ENCODE assay signal across 26 mouse cellular contexts in the genomic region with DNA sequence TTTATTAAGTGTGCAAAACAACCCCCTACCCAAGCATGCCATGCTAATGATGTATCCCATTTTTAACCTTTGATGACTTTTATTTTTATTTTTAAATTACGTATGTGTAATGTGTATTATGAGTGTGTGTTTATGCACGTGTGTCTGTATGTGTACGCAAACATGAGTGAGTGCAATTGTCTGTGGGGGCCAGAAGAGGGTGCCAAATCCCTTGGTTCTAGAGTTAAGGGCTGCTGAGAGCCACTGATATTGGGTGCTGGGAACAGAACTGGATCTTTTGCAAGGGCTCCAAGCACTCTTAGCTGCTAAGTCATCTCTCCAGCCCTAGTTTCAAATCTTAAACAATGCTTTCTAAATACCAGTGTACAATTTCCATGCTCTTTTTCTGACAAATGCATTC.
DNase-seq lines count a peak whose midpoint lies in the region; ATAC-seq and TF ChIP-seq lines count a peak whose summit lies in the region.
"Had no signal": no experiment of that assay in that cellular context is flagged by ENCODE, and none has a peak within 500 bp of the region (broad histone marks: within the 10 kb centered on the region; RNA-seq: fewer than 3 reads in every experiment).

No protein-coding gene starts in this region.

- TF ChIP-seq EP300 in liver, embryonic 14.5 days (IDR thresholded peaks at IDR 0.05; ENCODE audit: low read depth): no peak
- no peak for TF ChIP-seq EP300 in stomach, postnatal 0 days (optimal IDR thresholded peaks at IDR 0.05)

- H3K4me3 ChIP-seq in hindbrain, postnatal 0 days (ENCODE audit: low read length): no peak overlapping the region
- no peak overlapping the region for H3K4me3 ChIP-seq in hindbrain, embryonic 14.5 days (replicated peaks; ENCODE audit: low read length)
- H3K4me3 ChIP-seq in liver, embryonic 14.5 days (ENCODE audit: insufficient read depth in 1 of 2, low read depth in 2 of 2, low read length in 2 of 2): no peak overlapping the region
- no peak overlapping the region for H3K4me3 ChIP-seq in liver, embryonic 12.5 days
- no peak overlapping the region for H3K4me3 ChIP-seq in stomach, postnatal 0 days (ENCODE audit: low read depth, low read length)
- H3K4me3 ChIP-seq: embryonic facial prominence, embryonic 10.5 days; embryonic facial prominence, embryonic 15.5 days; forebrain, embryonic 13.5 days; hindbrain, embryonic 10.5 days; intestine, embryonic 15.5 days; kidney, embryonic 15.5 days; stomach, embryonic 15.5 days had no signal

- TF ChIP-seq CTCF in hindbrain, postnatal 0 days (IDR thresholded peaks at IDR 0.05; ENCODE audit: low read depth): 0 out of 2 replicates have a peak, but pooled peaks have one; percentile 2
- TF ChIP-seq CTCF in liver, embryonic 14.5 days (IDR thresholded peaks at IDR 0.05; ENCODE audit: low read depth): peak; percentile 18; the same call in 1 of the 2 replicates
- 0 out of 2 replicates have a peak, but pooled peaks have one; percentile 18 for TF ChIP-seq CTCF in stomach, postnatal 0 days (IDR thresholded peaks at IDR 0.05; ENCODE audit: low read depth)

- WGBS in hindbrain, postnatal 0 days: 96% methylated on average over 3 of the region's 3 CpGs
- 96% methylated on average over 3 of the region's 3 CpGs for WGBS in hindbrain, embryonic 14.5 days
- 72% methylated on average over 3 of the region's 3 CpGs for WGBS in liver, embryonic 14.5 days (ENCODE audit: insufficient replicate concordance)
- WGBS in liver, embryonic 12.5 days (ENCODE audit: insufficient replicate concordance): 75% methylated on average over 3 of the region's 3 CpGs
- WGBS in stomach, postnatal 0 days: 92% methylated on average over 3 of the region's 3 CpGs

- no peaks in the 10 kb centered on the region for H3K9me3 ChIP-seq in hindbrain, postnatal 0 days (ENCODE audit: low read length)
- H3K9me3 ChIP-seq in hindbrain, embryonic 14.5 days (ENCODE audit: control insufficient read depth, low read length): peaks cover 4% of the 10 kb centered on the region; the same call in 1 of the 2 replicates
- no peaks in the 10 kb centered on the region for H3K9me3 ChIP-seq in liver, embryonic 14.5 days (ENCODE audit: control insufficient read depth, low read length)
- no peaks in the 10 kb centered on the region for H3K9me3 ChIP-seq in liver, embryonic 12.5 days (replicated peaks)
- H3K9me3 ChIP-seq in stomach, postnatal 0 days (ENCODE audit: control insufficient read depth, low read length): no peaks in the 10 kb centered on the region
- H3K9me3 ChIP-seq: embryonic facial prominence, embryonic 10.5 days; embryonic facial prominence, embryonic 15.5 days; forebrain, embryonic 13.5 days; intestine, embryonic 15.5 days; kidney, embryonic 15.5 days; stomach, embryonic 15.5 days had no signal

- no peaks in the 10 kb centered on the region for H3K36me3 ChIP-seq in hindbrain, postnatal 0 days (ENCODE audit: insufficient read depth, low read length)
- no peaks in the 10 kb centered on the region for H3K36me3 ChIP-seq in hindbrain, embryonic 14.5 days (replicated peaks; ENCODE audit: control insufficient read depth, insufficient read depth)
- no peaks in the 10 kb centered on the region for H3K36me3 ChIP-seq in liver, embryonic 14.5 days (replicated peaks; ENCODE audit: control insufficient read depth, insufficient read depth, low read depth)
- H3K36me3 ChIP-seq in liver, embryonic 12.5 days: no peaks in the 10 kb centered on the region
- H3K36me3 ChIP-seq in stomach, postnatal 0 days (ENCODE audit: control insufficient read depth, insufficient read depth, low read length): no peaks in the 10 kb centered on the region
- H3K36me3 ChIP-seq: embryonic facial prominence, embryonic 10.5 days; embryonic facial prominence, embryonic 15.5 days; hindbrain, embryonic 10.5 days; intestine, embryonic 15.5 days; kidney, embryonic 15.5 days; stomach, embryonic 15.5 days had no signal

- no peak for ATAC-seq in hindbrain, postnatal 0 days
- no peak for ATAC-seq in hindbrain, embryonic 14.5 days (ENCODE audit: low FRiP score)
- no peak for ATAC-seq in liver, embryonic 14.5 days (ENCODE audit: insufficient read depth)
- ATAC-seq in liver, embryonic 12.5 days: no peak
- ATAC-seq in stomach, postnatal 0 days (ENCODE audit: low FRiP score, low TSS enrichment): no peak
- ATAC-seq: forebrain, embryonic 13.5 days; hindbrain, embryonic 16.5 days; intestine, embryonic 15.5 days had no signal

- no peak overlapping the region for H3K27ac ChIP-seq in hindbrain, postnatal 0 days
- no peak overlapping the region for H3K27ac ChIP-seq in hindbrain, embryonic 14.5 days
- no peak overlapping the region for H3K27ac ChIP-seq in liver, embryonic 14.5 days
- H3K27ac ChIP-seq in liver, embryonic 12.5 days: no peak overlapping the region
- H3K27ac ChIP-seq in stomach, postnatal 0 days (replicated peaks): no peak overlapping the region
- H3K27ac ChIP-seq: embryonic facial prominence, embryonic 10.5 days; embryonic facial prominence, embryonic 15.5 days; forebrain, embryonic 13.5 days; hindbrain, embryonic 10.5 days; intestine, embryonic 15.5 days; kidney, embryonic 15.5 days; stomach, embryonic 15.5 days had no signal

- DNase-seq in hindbrain, postnatal 0 days (ENCODE audit: low spot score): no peak
- no peak for DNase-seq in hindbrain, embryonic 14.5 days (ENCODE audit: low spot score)
- no peak for DNase-seq in liver, embryonic 14.5 days (ENCODE audit: low read depth in 3 of 3, low spot score in 3 of 3)
- DNase-seq in ES-CJ7 (ENCODE audit: low read depth, low spot score): peak; percentile 50
- DNase-seq in stomach, postnatal 0 days (ENCODE audit: low spot score): no peak
- no peak for DNase-seq in adrenal gland, postnatal 36 days
- DNase-seq in spleen, adult 12 weeks (ENCODE audit: low spot score): no peak
- DNase-seq: cerebellum, adult 2 months; cerebellum, postnatal 25 days; gastrocnemius, postnatal 14 days; heart, postnatal 14 days; liver; lung, postnatal 10 days; midbrain, embryonic 14.5 days; right cerebral cortex, postnatal 14 days; thymus, adult 18-20 months; thymus, postnatal 36 days had no signal

- H3K9ac ChIP-seq in hindbrain, postnatal 0 days (replicated peaks; ENCODE audit: low read length): no peak overlapping the region
- no peak overlapping the region for H3K9ac ChIP-seq in hindbrain, embryonic 14.5 days
- H3K9ac ChIP-seq in liver, embryonic 14.5 days (replicated peaks): no peak overlapping the region
- no peak overlapping the region for H3K9ac ChIP-seq in liver, embryonic 12.5 days
- no peak overlapping the region for H3K9ac ChIP-seq in stomach, postnatal 0 days (ENCODE audit: low read length)
- H3K9ac ChIP-seq: embryonic facial prominence, embryonic 15.5 days; forebrain, embryonic 13.5 days; intestine, embryonic 15.5 days; kidney, embryonic 15.5 days; stomach, embryonic 15.5 days had no signal

- no peaks in the 10 kb centered on the region for H3K27me3 ChIP-seq in hindbrain, postnatal 0 days (ENCODE audit: insufficient read depth, low read length)
- H3K27me3 ChIP-seq in hindbrain, embryonic 14.5 days (ENCODE audit: control insufficient read depth, insufficient read depth, low read length): no peaks in the 10 kb centered on the region
- H3K27me3 ChIP-seq in liver, embryonic 14.5 days (ENCODE audit: control insufficient read depth, insufficient read depth, low read length): no peaks in the 10 kb centered on the region
- no peaks in the 10 kb centered on the region for H3K27me3 ChIP-seq in liver, embryonic 12.5 days (replicated peaks)
- no peaks in the 10 kb centered on the region for H3K27me3 ChIP-seq in stomach, postnatal 0 days (ENCODE audit: control insufficient read depth, insufficient read depth, low read length)
- H3K27me3 ChIP-seq: embryonic facial prominence, embryonic 15.5 days; forebrain, embryonic 13.5 days; intestine, embryonic 15.5 days; kidney, embryonic 15.5 days; stomach, embryonic 15.5 days had no signal

- no peaks in the 10 kb centered on the region for H3K4me1 ChIP-seq in hindbrain, postnatal 0 days (ENCODE audit: insufficient read depth, low read length)
- H3K4me1 ChIP-seq in hindbrain, embryonic 14.5 days (replicated peaks; ENCODE audit: control insufficient read depth, insufficient read depth, low read length): no peaks in the 10 kb centered on the region
- H3K4me1 ChIP-seq in liver, embryonic 14.5 days (replicated peaks; ENCODE audit: control insufficient read depth in 2 of 2, insufficient read depth in 2 of 2, low read length in 1 of 2): no peaks in the 10 kb centered on the region
- H3K4me1 ChIP-seq in liver, embryonic 12.5 days: no peaks in the 10 kb centered on the region
- no peaks in the 10 kb centered on the region for H3K4me1 ChIP-seq in stomach, postnatal 0 days (replicated peaks; ENCODE audit: control insufficient read depth, insufficient read depth)
- H3K4me1 ChIP-seq: intestine, embryonic 15.5 days; kidney, embryonic 15.5 days; stomach, embryonic 15.5 days had no signal

- no peak overlapping the region for H3K4me2 ChIP-seq in hindbrain, postnatal 0 days (ENCODE audit: low read depth, low read length)
- no peak overlapping the region for H3K4me2 ChIP-seq in hindbrain, embryonic 14.5 days (replicated peaks)
- H3K4me2 ChIP-seq in liver, embryonic 14.5 days (ENCODE audit: low read depth): no peak overlapping the region
- no peak overlapping the region for H3K4me2 ChIP-seq in liver, embryonic 12.5 days
- H3K4me2 ChIP-seq in stomach, postnatal 0 days (replicated peaks; ENCODE audit: low read depth): no peak overlapping the region
- H3K4me2 ChIP-seq: embryonic facial prominence, embryonic 15.5 days; forebrain, embryonic 13.5 days; intestine, embryonic 15.5 days; kidney, embryonic 15.5 days; stomach, embryonic 15.5 days had no signal
